Mouse (Mus musculus) kidney, adult 18-20 months (tissue): ENCODE data around the gene Fndc3b.
"Not testable (repeated sequence)": the region's sequence is repeated elsewhere in the genome, so short reads cannot be mapped to it uniquely, and the experiment has no call there.

ENCODE experiments used
- DNase-seq: peaks from one replicate; pipeline ENCODE4 v3.0.0; 2021

Fndc3b gene

DNA sequence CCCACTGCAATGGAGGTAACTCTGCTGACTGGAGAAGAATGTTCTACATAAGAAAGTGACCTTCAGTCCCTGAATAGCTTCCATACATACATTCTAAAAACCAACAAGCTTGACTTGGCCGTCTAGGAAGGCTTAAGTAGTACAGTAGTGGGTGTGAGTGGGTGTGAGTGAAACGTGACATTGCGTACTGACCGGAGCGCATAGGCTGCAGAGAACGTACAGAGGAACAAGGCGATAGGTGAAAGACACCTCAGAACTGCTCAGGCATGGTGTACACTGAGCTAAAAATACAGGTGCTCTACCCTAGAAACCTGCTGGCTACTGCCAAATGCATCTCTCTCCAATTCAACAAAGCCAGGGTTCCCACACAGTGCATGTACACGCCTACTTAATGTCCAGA lies 219.7 kb downstream of the Fndc3b start:
- peak; percentile 39 for DNase-seq

DNA sequence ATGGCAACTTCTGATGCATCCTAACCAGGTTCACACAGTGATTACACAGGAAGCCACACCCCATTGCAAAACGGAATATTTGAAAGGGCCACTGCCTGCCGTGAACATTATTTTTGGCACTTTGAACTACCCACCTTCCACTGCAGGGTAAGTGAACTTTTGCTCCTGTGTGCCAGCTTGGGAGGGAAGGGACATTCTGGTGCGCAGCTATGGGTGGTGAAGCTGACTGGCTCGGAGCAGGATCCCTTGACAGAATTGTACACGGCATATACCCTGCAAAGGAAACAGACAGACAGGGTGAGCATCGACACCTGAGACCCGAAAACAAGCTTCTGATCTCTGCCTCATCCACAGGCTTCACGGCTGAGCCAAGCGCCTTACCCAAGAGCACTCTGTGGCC lies 220.2 kb downstream of the Fndc3b start:
- no peak for DNase-seq

DNA sequence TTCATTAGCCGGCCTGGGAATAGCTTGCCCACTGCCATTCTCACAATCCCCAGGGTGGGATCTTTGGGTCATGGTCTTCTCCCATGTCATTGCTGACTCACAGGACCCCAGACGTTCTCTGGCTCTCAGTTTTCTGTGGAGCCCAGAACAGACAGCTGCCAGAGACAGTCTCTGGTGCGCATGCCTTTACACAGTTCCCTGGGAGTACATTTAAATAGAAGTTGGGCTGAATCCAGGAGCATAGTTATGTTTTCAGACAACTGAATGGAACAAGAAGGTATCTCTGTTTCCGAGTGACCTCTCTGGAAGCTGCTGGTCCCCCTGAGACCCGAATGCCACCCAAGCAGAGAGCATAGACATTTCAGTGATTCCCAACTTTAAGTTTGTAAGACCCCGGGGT lies 221.6 kb downstream of the Fndc3b start:
- DNase-seq, result no peak

DNA sequence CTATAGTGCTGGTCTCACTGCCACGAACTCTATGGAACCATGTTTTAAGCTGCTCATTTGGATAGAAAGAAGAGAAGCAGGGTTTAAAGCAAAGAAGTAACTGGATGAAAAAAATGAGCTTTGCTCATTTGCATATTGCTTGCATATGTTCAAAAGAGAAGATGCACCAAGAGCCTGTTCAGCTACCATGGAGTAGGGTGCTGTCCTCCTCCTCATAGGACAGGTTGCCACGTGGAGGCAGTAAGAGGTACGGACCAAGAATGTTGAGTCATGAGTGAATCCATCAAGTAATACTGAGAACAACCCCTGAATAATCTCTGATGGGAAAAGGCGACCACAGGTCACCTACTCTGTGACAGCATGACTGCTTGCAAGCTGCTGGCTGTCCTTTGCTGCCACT lies 226.0 kb downstream of the Fndc3b start:
- DNase-seq, result no peak

DNA sequence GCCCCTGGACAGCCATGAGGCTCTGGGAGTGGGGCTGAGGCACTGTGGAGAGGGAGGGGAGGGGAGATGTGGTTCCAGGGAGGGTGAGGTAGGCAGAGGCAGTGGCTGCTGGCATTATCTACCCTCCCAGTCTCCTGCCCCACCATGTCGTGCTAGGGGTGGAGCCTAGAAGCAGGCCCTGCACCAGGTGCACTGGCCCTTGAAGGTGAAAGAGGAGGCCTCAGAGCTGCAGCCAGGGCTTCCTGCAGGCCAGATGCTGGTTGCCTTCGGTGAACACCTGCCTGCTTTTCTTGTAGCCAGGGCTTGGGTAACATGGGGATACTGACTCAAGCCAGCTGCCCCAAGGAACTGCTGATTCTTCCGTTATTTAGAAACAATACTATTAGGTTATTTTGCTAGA lies 226.4 kb downstream of the Fndc3b start:
- DNase-seq, result no peak

DNA sequence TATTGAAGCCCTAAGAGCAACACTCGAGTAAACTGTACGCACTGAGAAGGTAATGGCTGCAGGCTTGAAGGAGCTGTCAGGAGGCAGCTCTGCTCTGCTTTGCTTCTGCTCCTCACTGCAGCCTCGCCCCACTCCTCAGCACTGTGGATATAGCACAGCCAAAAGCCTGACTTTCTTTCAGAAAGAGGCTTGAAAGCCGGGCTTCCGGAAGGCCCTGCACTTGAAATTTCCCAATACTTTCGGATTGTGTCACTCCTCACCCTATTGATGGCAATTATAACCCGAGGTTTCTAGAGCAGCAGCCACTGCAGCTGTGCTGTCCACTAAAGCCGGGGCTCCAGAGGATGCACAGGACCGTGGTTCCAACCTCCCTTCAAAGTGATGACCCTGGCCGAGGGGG lies 227.3 kb downstream of the Fndc3b start:
- no peak for DNase-seq

DNA sequence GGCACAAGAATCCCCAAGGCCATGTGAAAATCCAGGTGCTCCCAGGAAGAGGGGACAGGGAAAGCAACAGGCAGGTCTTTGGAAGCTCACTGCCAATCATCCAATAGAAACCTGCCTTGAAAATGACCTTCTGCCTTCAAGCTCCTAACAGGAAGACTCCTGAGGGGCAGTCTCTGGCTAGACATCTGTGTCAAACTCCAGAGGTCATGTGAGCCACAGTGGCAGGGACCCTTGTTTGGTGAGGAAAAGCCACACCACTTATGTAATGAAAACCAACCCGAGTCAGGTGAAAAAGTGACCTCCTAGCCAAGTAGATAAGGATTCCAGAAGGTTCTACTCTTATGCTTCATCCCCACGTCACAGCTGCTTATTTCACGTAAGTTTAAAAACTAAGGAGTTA lies 227.8 kb downstream of the Fndc3b start:
- DNase-seq, result no peak

DNA sequence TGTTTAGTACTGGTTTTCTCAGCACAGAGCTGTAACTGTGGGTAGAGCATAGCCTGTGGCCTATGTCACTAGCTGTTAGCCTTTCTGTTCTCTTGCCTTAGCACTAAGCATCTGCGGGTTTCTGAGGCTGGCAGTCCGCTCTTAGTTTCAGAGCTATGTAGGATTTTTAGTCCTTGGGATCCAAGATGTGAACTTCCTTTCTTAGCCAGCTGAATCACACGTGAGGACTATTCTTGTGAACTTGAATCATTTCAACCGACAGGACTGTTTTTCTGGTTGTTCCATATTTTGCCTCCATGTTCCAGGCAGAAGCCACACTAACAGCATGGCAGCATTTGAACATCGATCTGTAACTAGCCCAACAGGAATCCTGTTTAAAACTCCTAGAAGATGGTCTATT lies 229.4 kb downstream of the Fndc3b start:
- DNase-seq, result no peak

DNA sequence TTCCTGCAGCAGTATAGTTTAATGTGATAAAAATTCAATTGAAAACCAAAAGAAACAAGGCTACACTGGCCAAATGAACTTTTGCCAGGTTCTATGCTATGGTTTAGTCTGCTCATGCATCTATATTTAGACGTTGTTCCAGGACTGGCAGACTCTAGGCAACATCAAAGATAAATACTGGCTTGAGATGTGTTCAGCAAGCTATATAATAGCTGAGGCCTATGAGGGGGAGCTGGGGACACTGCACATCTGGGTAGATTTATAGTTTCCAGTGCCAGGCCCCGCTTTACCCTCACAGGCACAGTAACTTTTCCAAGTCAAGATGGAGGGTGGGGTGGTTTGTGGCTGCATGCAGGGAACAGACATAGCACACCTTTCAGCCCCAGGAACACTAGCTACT lies 231.7 kb downstream of the Fndc3b start:
- no peak for DNase-seq

DNA sequence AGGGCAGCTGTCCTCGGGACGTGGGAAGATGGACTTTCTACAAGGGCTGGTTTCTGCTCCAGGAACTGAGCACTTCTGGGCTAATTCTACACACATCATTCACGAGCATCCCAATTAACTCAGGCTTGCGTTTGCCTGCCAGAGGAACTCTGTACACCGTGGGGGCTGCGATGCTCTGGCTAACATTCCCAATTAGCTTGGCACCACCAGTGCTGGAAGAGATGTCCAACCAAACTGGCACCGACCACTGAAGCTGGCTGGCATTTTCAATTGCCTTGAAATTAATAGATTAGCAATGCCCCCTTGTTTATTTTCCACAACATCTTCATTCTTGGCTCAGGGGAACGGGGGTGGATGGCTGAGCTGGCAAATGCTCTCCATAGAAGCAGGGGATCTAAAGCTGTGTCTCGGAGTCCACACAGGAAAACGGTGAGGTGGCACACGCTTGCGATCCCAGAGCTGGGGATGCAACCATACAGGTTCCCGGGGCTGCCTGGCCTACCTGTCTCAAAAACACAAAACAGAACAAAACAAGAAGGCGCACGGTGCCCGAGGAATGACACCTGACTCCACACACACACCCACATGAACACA lies 232.4 kb downstream of the Fndc3b start:
- no peak for DNase-seq

DNA sequence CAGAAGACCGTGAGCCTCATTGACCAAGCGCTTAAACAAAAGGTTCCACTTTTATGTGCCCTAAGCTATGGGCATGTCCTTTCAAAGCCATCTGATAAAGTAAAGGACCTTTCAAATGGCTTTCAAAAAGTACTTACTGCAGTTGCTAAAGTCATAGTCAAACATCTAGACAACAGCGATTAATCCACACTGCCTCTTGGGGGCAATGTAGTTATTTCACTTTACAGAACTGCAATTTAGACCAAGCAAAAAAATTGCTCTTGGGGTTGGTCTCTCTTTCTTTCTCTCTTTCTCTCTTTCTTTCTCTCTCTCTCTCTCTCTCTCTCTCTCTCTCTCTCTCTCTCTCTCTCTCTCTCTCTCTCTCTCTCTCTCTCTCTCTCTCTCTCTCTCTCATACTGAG lies 233.4 kb downstream of the Fndc3b start:
- not testable (repeated sequence) for DNase-seq

DNA sequence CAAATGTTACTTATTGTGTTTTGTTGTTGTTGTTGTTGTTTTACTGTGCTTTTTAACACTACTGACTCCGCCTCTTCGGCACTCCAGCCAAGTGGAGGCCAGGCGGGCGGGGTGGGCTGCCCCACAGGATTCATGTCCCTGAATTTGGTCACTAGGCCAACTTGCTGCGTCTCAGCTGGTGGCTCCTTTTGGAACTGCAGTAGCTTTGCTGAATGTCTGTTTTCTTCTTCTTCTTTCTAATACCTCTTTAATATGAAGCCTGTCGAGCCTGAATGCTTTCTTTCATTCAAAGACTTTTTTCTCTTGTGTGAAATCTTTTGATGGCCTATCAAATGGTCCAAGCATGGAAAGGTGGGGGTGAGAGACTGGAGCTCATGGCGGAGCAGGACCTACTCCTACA lies 235.2 kb downstream of the Fndc3b start:
- no peak for DNase-seq

DNA sequence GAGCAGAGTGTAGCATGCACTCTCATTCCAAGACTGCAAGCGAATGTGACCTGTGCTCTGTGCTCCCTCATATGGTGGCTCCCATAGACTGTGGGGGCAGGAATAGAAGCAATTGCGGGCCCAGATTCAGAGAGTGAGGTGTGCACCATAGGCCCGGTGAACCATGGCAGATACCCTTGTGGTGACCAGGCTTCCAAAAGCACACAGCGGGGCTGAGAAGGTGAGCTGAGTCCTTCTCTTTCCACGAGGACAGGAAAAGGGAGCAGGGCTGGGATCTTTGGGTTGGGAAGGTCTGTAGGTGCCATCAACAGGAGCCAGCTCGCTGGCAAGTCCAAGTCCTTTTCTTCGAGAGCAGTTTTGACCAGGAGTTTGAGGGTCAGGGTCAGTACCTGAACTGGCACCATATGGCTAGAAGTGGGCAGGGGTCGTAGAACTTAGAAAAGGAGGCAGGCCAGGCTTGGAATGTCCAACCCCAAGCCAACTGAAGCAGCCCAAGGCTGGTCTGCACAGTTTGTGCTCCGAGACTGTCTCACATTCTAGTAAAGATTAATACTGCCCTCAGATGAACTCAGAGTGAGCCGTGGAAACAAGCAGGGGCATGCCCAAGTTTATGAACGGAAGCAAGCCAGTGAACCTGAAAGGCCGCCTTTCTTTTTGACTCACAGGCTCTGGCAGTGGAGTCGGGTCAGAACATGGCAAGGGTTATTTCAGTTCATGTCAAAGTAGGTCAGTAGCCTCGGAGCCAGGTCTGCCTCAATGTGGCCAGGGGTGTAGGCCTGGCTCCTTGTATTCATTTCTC lies 237.1 kb downstream of the Fndc3b start:
- peak; percentile 80 for DNase-seq

DNA sequence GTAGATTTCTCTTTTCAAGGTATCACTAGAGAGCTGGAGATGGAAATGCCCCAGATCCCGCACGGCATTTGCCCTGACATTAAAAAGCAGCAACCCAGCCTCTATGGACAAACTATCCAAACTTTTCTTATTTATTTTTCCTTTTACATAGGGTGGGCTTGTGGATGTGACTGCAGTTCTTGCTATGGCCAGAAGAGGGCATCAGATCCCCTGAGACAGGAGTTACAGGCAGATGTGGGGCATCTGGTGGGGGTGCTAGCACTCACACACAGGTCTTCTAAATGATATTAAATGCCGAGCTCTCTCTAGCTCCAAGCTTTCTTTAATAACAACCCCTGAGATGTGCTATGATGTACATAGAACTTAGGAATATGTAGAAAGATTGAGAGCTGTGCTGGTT lies 238.3 kb downstream of the Fndc3b start:
- DNase-seq, result no peak

DNA sequence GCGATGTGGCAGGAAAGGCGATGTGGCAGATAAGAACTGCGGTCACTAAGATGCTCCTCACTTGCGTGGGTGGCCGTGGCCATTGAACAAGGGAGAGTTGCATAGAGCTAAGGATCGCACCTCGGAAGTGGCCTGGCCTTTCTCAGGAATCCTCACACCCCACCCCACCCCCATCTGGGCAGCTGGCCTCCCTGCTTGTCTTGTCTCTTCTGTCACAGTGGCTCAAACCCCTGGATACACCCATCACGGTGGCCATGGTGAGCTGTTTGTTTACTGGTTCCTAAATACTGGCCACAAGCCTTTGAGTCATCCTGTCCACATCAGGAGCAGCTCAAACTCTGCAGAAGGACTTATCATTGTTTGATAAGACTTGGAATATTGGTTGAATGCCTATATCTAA lies 240.3 kb downstream of the Fndc3b start:
- no peak for DNase-seq

DNA sequence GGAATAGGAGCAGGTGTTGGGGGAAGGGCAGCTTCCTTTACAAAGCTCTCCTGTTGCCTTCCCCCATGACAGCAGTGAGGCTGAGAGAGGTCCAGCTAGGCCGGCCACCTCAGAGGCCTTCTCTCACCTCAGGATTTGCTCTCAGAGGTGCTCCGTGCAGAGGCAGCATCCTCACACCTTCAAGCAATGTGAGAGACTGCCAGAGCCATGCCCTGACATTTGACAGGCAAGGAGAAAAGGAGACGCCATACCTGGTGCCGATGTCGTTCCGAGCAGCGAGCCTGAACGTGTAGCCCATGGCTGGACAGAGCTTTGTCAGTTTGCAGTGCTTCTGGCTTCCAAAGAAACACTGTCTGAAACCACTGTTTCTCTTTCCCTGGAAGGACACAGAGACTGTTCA lies 241.1 kb downstream of the Fndc3b start:
- no peak for DNase-seq

DNA sequence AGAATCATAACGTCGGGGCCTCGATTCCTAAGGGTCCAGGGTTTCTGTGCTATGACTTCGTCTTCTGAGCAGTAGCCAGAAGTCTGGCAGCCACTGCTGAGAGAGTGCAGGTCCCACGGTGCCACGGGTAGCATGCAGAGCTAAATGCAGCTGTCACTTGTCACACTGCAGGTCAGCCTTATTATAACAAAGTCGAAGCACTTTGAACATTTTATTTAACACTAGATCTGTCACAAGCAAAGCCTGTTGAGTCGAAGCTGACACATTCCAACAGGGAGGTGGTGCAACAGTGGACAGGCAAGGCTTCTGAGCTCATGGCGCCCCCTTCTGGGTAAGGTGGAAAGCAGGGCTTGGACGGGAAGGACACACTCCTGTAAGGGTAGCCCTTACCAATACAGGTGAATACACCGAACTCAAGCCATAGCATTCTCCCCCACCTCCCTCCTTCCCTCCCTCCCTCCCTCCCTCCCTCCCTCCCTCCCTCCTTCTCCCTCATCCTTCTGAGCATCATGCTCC lies 243.5 kb downstream of the Fndc3b start:
- DNase-seq, result no peak

DNA sequence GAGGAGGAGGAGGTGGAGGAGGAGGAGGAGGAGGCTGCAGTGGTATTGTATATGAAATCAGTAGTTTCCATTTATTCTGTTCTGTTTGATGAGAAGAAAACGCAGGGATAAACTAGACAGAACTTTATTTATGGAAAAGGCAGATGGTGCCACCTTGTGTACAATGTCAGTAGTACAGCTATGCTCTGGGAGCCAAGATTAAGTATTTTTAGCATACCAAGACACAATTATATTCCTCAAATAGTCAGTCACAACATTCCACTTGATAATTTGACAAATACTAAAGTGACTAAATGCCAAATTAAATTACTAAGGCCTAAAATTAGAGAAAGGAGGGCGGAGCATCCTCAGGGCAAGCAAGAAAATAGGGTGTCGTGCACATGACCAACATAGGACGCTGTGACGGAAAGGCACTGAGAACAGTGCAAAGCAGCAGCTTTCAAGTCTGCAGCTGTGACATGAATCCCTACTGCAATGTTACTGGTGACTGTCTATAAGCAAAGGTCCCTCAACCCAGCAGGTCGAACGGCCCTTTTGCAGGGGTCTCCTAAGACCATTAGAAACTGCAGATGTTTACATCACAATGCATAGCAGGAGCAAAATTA lies 244.7 kb downstream of the Fndc3b start:
- peak; percentile 52 for DNase-seq

DNA sequence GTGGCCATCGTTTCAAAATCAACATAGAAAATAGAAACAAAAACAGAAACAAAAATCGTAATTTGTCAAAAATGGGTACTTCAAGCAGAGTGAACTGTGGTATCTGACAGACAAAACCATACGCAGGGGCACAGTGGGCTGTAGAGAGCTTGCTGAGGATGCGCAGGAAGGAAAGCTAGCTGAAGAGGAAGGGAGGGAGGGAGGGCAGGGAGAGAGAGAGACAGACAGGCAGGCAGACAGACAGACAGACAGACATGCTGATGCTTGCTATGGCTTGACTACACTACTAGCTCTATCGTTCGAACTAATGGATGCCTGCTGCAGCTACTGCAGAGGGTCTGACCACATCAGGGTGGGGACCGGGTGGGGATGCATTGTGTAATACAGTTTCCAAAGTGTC lies 247.7 kb downstream of the Fndc3b start:
- no peak for DNase-seq

DNA sequence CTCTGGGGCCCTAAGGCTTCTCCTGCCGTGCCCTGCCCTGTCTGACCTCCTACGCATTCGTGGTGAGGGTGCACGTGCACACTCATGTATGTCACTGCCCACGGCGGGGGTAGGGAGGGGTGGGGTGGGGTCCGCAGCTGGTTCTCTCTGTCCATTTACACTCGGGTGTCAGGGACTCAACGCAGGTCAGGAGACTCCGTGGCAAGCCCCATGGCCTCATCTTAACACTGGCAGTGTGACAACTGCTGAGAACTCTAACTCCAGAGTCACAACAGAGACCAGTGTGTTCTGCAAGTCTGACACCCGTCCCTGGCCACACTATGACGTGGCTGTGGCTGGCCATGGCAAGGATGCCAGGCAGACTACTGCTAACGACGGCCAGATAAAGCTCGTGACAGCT lies 248.2 kb downstream of the Fndc3b start:
- no peak for DNase-seq

DNA sequence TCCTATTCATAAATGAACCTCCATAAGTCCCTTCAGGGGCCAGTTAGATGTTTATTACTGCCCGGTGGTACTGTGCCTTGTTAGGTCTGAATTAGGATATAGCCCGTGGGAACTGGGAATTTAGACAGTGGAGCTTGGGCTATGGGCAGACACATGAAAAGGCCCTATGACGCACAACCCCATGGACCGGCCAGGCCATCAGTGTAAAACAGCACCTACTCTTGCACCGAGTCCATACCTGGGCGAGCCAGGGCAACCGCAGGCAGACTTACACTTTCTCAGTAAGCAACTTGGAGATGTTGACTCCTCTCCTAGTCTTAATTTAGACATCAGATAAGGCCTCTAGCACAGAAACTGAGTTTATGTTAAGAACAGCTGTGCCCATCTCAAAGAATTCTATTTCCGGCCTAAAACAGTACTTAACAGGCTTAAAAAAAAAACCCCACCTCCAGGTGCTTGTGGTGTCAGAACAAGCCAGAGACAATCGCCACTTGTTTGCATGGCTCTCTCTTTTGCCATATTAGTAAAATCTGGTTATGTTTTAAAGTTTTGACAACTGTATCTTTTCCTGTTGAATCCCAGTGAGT lies 248.7 kb downstream of the Fndc3b start:
- DNase-seq, result no peak

DNA sequence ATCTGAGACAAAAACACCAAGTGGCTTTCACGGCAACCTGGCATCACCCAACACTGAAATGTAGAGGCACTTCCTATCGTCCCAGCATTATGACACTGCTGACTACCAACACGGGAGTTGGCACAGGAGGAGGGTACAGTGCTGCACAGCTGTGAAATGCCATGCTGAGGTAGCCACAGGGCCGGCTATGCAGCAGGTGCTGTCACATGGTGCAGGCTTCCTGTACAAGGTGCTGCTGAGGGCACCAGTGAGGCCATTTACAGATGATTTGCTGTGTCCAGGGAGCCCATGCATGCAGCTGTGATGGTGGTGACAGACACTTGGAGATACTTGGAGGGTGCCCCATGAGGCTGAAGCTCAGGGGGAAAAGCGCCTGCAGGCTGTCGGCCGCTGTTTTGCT lies 249.2 kb downstream of the Fndc3b start:
- DNase-seq, result no peak

DNA sequence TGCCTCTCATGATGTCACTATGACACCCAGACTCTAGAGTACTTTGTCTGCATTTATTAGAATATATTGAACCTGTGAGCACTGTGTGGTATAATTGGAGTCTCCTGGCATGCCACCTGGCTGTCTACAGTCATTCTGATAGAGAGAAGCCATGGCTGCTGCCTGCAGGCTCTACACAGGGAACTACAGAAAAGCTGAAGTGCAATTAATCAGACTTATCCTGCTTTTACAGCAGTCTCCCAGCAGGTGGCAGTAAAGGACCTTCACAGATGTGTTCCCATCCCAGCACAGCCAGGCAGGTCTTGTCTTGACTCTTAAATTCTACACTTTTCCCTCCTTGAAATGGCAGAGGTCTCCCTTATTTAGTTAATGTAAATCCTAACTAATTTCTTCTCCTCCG lies 250.1 kb downstream of the Fndc3b start:
- peak; percentile 72 for DNase-seq

DNA sequence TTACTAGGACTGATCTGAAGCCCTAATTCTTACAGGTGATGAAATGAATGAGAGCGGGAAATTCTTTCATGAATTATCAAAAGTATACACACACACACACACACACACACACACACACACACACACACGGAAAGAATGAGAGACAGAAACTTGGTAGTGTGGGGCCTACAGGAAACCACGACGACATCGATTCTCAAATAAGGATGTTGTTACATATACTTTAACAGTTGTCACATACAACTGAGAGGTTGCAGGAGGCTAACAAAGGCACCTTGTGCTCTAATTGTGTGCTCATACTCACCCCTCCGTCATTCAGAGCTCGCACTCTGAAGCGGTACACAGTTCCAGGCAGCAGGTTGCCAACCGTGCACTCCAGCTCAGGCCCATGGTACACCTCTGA lies 252.7 kb downstream of the Fndc3b start:
- no peak for DNase-seq
